ENCODE assay signal across 10 mouse cellular contexts in the genomic region with DNA sequence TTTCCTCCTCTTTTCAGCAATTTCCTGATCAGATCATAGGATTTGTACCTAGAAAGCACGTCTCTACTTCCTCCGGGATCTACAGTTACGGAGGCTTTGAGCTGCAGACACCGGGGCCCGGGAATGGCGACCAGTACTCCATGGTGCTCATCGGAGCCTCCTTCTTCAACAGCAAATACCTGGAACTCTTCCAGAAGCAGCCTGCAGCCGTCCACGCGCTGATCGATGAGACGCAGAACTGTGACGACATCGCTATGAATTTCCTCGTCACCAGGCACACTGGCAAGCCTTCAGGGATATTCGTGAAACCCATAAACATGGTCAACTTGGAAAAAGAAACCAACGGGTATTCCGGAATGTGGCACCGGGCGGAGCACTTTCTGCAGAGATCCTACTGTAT. TPM values are rescaled to one million over a fixed set of nuclear protein-coding genes. Genes with fewer than 3 reads are reported as not detected.
A peak's percentile ranks its signal among the peaks of the same experiment; 100 is the strongest.
DNase-seq lines count a peak whose midpoint lies in the region.
"Had no signal": no experiment of that assay in that cellular context is flagged by ENCODE, and none has a peak within 500 bp of the region (broad histone marks: within the 10 kb centered on the region; RNA-seq: fewer than 3 reads in every experiment).

No protein-coding gene starts in this region.

- intact Hi-C loops in heart, postnatal 36 days (cut with DNase I), result loop anchor here (1.0 to 10.0 kb wide), 2 partner anchors 568 to 781 kb away; a partner anchor contains a TSS

- peak; percentile 54 for DNase-seq in cerebellum, adult 9-10 months
- no peak for DNase-seq in cerebellum, adult 11 months
- DNase-seq in heart, adult 11 months, result peak; percentile 73
- DNase-seq in heart, postnatal 36 days, result no peak
- DNase-seq: adrenal gland, adult 2 months; adrenal gland, postnatal 10 days; adrenal gland, postnatal 25 days; cerebellum, adult 18-20 months; cerebellum, postnatal 14 days; embryo, embryonic 11 days had no signal

RNA-seq across cellular contexts. Expression of a gene that starts 19.7 kb away (rescaled TPM):
- 10 to 100 TPM; 14.1 to 14.5 TPM for total RNA-seq in heart, postnatal 36 days (2021)

RNA-seq across cellular contexts. Expression of a gene that starts 19.8 kb away (rescaled TPM):
- 10 to 100 TPM; 11.6 to 14.8 TPM for total RNA-seq in heart, postnatal 36 days (2021)

Comparison
In these comparisons a context has a peak if more than half of its experiments do, and no peak if none do; other contexts are left out.
1. DNase-seq: peak in cerebellum, adult 9-10 months (single experiment) and heart, adult 11 months (single experiment); none in cerebellum, adult 11 months (single experiment) and heart, postnatal 36 days (0 of 2).